ENCODE assay signal across 9 mouse cellular contexts in genomic region chr5:117000770-117001201, GRCm38 (mm10).
DNase-seq lines count a peak whose midpoint lies in the region; ATAC-seq and TF ChIP-seq lines count a peak whose summit lies in the region.
"Had no signal": no experiment of that assay in that cellular context is flagged by ENCODE, and none has a peak within 500 bp of the region (broad histone marks: within the 10 kb centered on the region; RNA-seq: fewer than 3 reads in every experiment).

No protein-coding gene starts in this region.

- no peak overlapping the region for H3K4me3 ChIP-seq in hindbrain, postnatal 0 days (ENCODE audit: low read length)
- no peak overlapping the region for H3K4me3 ChIP-seq in liver, embryonic 11.5 days (ENCODE audit: low read depth, low read length)
- H3K4me3 ChIP-seq: erythroblast, embryonic 14.5 days had no signal

- DNase-seq in brain, embryonic 18.5 days (ENCODE audit: low read depth, low spot score): peak; percentile 18
- DNase-seq in embryo, embryonic 10.5 days (ENCODE audit: low spot score): peak; percentile 24
- DNase-seq in gastrocnemius, postnatal 36 days: peak; percentile 46 to 60
- peak; percentile 72 for DNase-seq in hindbrain, postnatal 0 days (ENCODE audit: low spot score)
- DNase-seq in mesoderm, embryonic 11.5 days (ENCODE audit: low read depth, low spot score): peak; percentile 4
- DNase-seq in liver, embryonic 11.5 days (ENCODE audit: low spot score): no peak
- DNase-seq in spleen, adult 12 weeks (ENCODE audit: low spot score): no peak
- DNase-seq in c-Kit-positive CD71-positive TER-119-positive erythroid progenitor cells, embryonic 14.5 days (ENCODE audit: low spot score): no peak

- no peaks in the 10 kb centered on the region for H3K36me3 ChIP-seq in hindbrain, postnatal 0 days (ENCODE audit: insufficient read depth, low read length)
- no peaks in the 10 kb centered on the region for H3K36me3 ChIP-seq in liver, embryonic 11.5 days (ENCODE audit: control insufficient read depth, insufficient read depth, low read length)

- 16% methylated on average over 20 of the region's 20 CpGs for WGBS in hindbrain, postnatal 0 days
- 86% methylated on average over 20 of the region's 20 CpGs for WGBS in liver, embryonic 11.5 days

- no peaks in the 10 kb centered on the region for H3K27me3 ChIP-seq in hindbrain, postnatal 0 days (ENCODE audit: insufficient read depth, low read length)
- no peaks in the 10 kb centered on the region for H3K27me3 ChIP-seq in liver, embryonic 11.5 days (replicated peaks; ENCODE audit: control insufficient read depth, insufficient read depth, low read length)

- no peak overlapping the region for H3K9ac ChIP-seq in hindbrain, postnatal 0 days (replicated peaks; ENCODE audit: low read length)
- no peak overlapping the region for H3K9ac ChIP-seq in liver, embryonic 11.5 days (ENCODE audit: low read depth, low read length)

- H3K4me1 ChIP-seq in hindbrain, postnatal 0 days (ENCODE audit: insufficient read depth, low read length): peaks cover 7% of the 10 kb centered on the region; the same call in 1 of the 2 replicates
- no peaks in the 10 kb centered on the region for H3K4me1 ChIP-seq in liver, embryonic 11.5 days (replicated peaks; ENCODE audit: control insufficient read depth, insufficient read depth, low read length)

- TF ChIP-seq CTCF in hindbrain, postnatal 0 days (IDR thresholded peaks at IDR 0.05; ENCODE audit: low read depth): peak; percentile 9; the same call in 1 of the 2 replicates

- no peaks in the 10 kb centered on the region for H3K9me3 ChIP-seq in hindbrain, postnatal 0 days (ENCODE audit: low read length)
- H3K9me3 ChIP-seq in liver, embryonic 11.5 days (ENCODE audit: control insufficient read depth, low read length): no peaks in the 10 kb centered on the region

- ATAC-seq in hindbrain, postnatal 0 days: peak; percentile 49; the same call in 1 of the 2 replicates
- ATAC-seq in liver, embryonic 11.5 days (replicated peaks; ENCODE audit: low FRiP score): no peak

- peak overlapping the region; percentile 30; the same call in 1 of the 2 replicates for H3K4me2 ChIP-seq in hindbrain, postnatal 0 days (ENCODE audit: low read depth, low read length)
- H3K4me2 ChIP-seq in liver, embryonic 11.5 days: no peak overlapping the region

- H3K27ac ChIP-seq in hindbrain, postnatal 0 days: peak overlapping the region; percentile 54; the same call in 1 of the 2 replicates
- no peak overlapping the region for H3K27ac ChIP-seq in liver, embryonic 11.5 days (ENCODE audit: low read depth, low read length)

- intact Hi-C loops in gastrocnemius, postnatal 36 days (cut with DNase I): no loop called here

Comparison
In these comparisons a context has a peak if more than half of its experiments do, and no peak if none do; other contexts are left out.
1. DNase-seq: peak in brain, embryonic 18.5 days (single experiment), embryo, embryonic 10.5 days (single experiment), gastrocnemius, postnatal 36 days (2 of 2), hindbrain, postnatal 0 days (single experiment) and mesoderm, embryonic 11.5 days (single experiment); none in liver, embryonic 11.5 days (single experiment), spleen, adult 12 weeks (single experiment) and c-Kit-positive CD71-positive TER-119-positive erythroid progenitor cells, embryonic 14.5 days (single experiment).